Mouse (Mus musculus): Measurements from ENCODE around the gene Psmd4. TPM values are rescaled to one million over a fixed set of nuclear protein-coding genes. Genes with fewer than 3 reads are reported as not detected.

Psmd4 gene
- polyA plus RNA-seq, 1 experiment = 131 TPM

DNA sequence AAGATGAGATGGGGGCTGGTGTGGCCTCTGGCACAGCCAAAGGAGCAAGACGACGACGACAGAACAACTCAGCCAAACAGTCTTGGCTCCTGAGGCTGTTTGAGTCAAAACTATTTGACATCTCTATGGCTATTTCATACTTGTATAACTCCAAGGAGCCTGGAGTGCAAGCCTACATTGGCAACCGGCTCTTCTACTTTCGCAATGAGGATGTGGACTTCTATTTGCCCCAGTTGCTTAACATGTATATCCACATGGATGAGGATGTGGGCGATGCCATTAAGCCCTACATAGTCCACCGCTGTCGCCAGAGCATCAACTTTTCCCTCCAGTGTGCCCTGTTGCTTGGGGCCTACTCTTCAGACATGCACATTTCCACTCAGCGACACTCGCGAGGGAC lies 58.1 kb downstream of the Psmd4 start:
- WGBS = 91% methylated on average over 11 of the region's 11 CpGs
- no peak overlapping the region for H3K4me3 ChIP-seq (ENCODE audit: low read depth, low read length)
- no peak for TF ChIP-seq CTCF (IDR thresholded peaks at IDR 0.05; ENCODE audit: extremely low read depth, insufficient read length, insufficient replicate concordance, low read depth, low read length)
- TF ChIP-seq POLR2A (IDR thresholded peaks at IDR 0.05; ENCODE audit: low read depth, low read length) = no peak

More for the DNA sequence above, 58.1 kb downstream of the Psmd4 start:
- Histone ChIP-seq H3K4me1 (ENCODE audit: control insufficient read depth, insufficient read depth, insufficient read length, low read length) (peaks cover 18% of the 10 kb centered on the region; the same call in 1 of the 2 replicates), H3K27me3 (ENCODE audit: control insufficient read depth, insufficient read depth, low read length) (no peaks in the 10 kb centered on the region), H3K27ac (ENCODE audit: insufficient read depth, low read depth, low read length) (no peak overlapping the region), H3K36me3 (ENCODE audit: control insufficient read depth, insufficient read depth, low read length) (peaks cover 26% of the 10 kb centered on the region)

Other genes with a start within 250 kb of the Psmd4 start
- gene Pogz, start 205.0 kb downstream of the Psmd4 start, polyA plus RNA-seq (2012; rRNA removed) = 6.1 and 8.0 TPM in 2 replicates
- 98.8 and 173 TPM in 2 replicates for gene Psmb4, start 155.7 kb downstream of the Psmd4 start, polyA plus RNA-seq (2012; rRNA removed)
- 30.5 and 50.4 TPM in 2 replicates for gene Selenbp1, start 109.6 kb downstream of the Psmd4 start, polyA plus RNA-seq (2012; rRNA removed)
- gene Rfx5, start 88.5 kb downstream of the Psmd4 start, polyA plus RNA-seq (2012; rRNA removed) = 5.5 and 5.7 TPM in 2 replicates
- 14.2 and 20.9 TPM in 2 replicates for gene Pi4kb, start 67.9 kb downstream of the Psmd4 start, polyA plus RNA-seq (2012; rRNA removed)
- 9.1 and 17.1 TPM in 2 replicates for gene Zfp687, start 27.2 kb downstream of the Psmd4 start, polyA plus RNA-seq (2012; rRNA removed)
- gene Pip5k1a, start 64.3 kb upstream of the Psmd4 start, polyA plus RNA-seq (2012; rRNA removed) = 6.7 and 14.9 TPM in 2 replicates
- gene Vps72, start 68.4 kb upstream of the Psmd4 start, polyA plus RNA-seq (2012; rRNA removed) = 27.4 and 63.8 TPM in 2 replicates
- 0.62 and 0.84 TPM in 2 replicates for gene Tmod4, start 81.9 kb upstream of the Psmd4 start, polyA plus RNA-seq (2012; rRNA removed)
- gene Scnm1, start 91.4 kb upstream of the Psmd4 start, polyA plus RNA-seq (2012; rRNA removed) = 15.3 and 34.3 TPM in 2 replicates
- 1.8 and 5.0 TPM in 2 replicates for gene Lysmd1, start 91.5 kb upstream of the Psmd4 start, polyA plus RNA-seq (2012; rRNA removed)
- 8.6 and 52.3 TPM in 2 replicates for gene Tnfaip8l2, start 99.7 kb upstream of the Psmd4 start, polyA plus RNA-seq (2012; rRNA removed)
- 2.1 and 4.6 TPM in 2 replicates for gene Sema6c, start 117.8 kb upstream of the Psmd4 start, polyA plus RNA-seq (2012; rRNA removed)
- 2.9 and 7.4 TPM in 2 replicates for gene Gabpb2, start 175.3 kb upstream of the Psmd4 start, polyA plus RNA-seq (2012; rRNA removed)
- gene Cdc42se1, start 186.1 kb upstream of the Psmd4 start, polyA plus RNA-seq (2012; rRNA removed) = 26.1 and 41.6 TPM in 2 replicates
- gene Mllt11, start 189.6 kb upstream of the Psmd4 start, polyA plus RNA-seq (2012; rRNA removed) = 13.1 and 14.0 TPM in 2 replicates
- gene Gm128, start 199.0 kb upstream of the Psmd4 start, polyA plus RNA-seq (2012; rRNA removed) = 0.13 and 0.18 TPM in 2 replicates
- 0.16 and 0.58 TPM in 2 replicates for gene Bnipl, start 208.6 kb upstream of the Psmd4 start, polyA plus RNA-seq (2012; rRNA removed)
- gene Mindy1, start 238.7 kb upstream of the Psmd4 start, polyA plus RNA-seq (2012; rRNA removed) = 58.5 and 89.2 TPM in 2 replicates
- gene Prune1, start 239.5 kb upstream of the Psmd4 start, polyA plus RNA-seq (2012; rRNA removed) = 4.4 and 11.5 TPM in 2 replicates

Measured in small intestine, adult 2 months (tissue).